Mouse (Mus musculus) ES-E14 (cell line): ENCODE results near the gene Pcdh15.

ENCODE experiments used
- CHD2 ChIP-seq: IDR thresholded peaks from 2 replicates; pipeline ENCODE4 v1.6.1; 2014; ENCODE audit warnings: mild to moderate bottlenecking, low read depth, low read length, inconsistent platforms
- HCFC1 ChIP-seq: IDR thresholded peaks from 2 replicates; pipeline ENCODE4 v1.6.1; 2012; ENCODE audit warnings: low read length, inconsistent platforms, borderline replicate concordance; ENCODE audit not compliant: insufficient read depth
- MAFK ChIP-seq: IDR thresholded peaks from 2 replicates; pipeline ENCODE4 v1.6.1; 2014; ENCODE audit warnings: mild to moderate bottlenecking, low read depth, low read length, inconsistent platforms; ENCODE audit not compliant: insufficient read depth
- ZC3H11A ChIP-seq: IDR thresholded peaks from 2 replicates; pipeline ENCODE4 v1.6.1; 2012; ENCODE audit warnings: low read depth, mild to moderate bottlenecking, inconsistent platforms, low read length, borderline replicate concordance
- ZNF384 ChIP-seq: IDR thresholded peaks from 2 replicates; pipeline ENCODE4 v1.6.1; 2012; ENCODE audit warnings: low read depth, low read length, inconsistent platforms

DNA sequence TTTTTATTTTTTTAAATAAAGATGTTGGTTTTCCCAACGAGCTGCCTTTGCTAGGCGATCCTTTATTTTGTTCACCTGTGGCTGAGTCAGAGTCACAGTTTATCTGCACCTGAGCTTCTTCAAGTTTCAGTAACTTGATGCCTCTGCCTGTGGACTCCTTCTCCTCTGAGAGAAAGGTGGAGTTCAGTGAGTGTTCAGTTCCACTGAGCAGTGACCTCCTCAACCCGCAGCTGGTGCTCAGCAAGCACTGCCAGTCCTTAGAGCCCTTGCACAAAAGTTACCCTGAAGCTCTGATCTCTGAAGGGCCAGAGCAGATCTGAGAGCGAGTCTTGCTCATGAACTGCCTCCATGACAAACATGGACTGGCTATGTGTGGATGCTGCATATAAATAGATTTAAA lies 724.1 kb downstream of the Pcdh15 start:
- TF ChIP-seq HCFC1 (no peak), ZC3H11A (no peak), ZNF384 (no peak), CHD2 (no peak), MAFK (no peak)
